Mouse (Mus musculus): ENCODE results near the gene Ttc12. TPM values are rescaled to one million over a fixed set of nuclear protein-coding genes. Genes with fewer than 3 reads are reported as not detected.

Ttc12 gene
- polyA plus RNA-seq (2015; fragmentation: Nextera tagmentation; extraction: Ambion mirVana) = 2.2 and 2.5 TPM in 2 replicates

DNA sequence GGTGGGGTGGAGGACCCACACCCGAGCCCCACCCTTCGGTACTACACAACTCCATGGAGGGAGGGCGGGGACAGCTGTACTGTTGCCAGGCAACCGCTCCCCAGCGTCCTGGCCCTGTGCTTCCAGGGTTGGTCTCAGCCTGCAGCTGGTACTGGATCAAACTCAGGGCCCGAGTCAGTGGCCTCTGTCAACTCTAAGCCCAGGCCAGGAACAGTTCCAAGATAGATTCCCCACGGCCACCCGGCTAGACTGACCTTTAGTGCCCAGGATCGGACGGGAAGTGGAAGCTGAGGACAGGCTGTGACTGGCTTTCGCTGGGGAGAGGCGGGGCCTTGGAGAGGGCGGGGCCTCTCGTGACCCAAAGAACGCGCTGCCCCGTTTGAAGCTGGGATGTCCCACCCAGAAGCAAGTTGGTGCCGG lies at the start of gene Ttc12:
Ttc12 (minus strand) TSS at position 334 of the 420 bp plus-strand sequence.
- H3K27me3 ChIP-seq = peaks cover 26% of the 10 kb centered on the region
- 0% methylated on average over 18 of the region's 18 CpGs for WGBS
- H3K9ac ChIP-seq = peak within 1 kb of the TSS; percentile 68
- H3K4me2 ChIP-seq = peak within 1 kb of the TSS; percentile 72
- no peaks in the 10 kb centered on the region for H3K36me3 ChIP-seq
- ATAC-seq (ENCODE audit: low FRiP score) = peak; percentile 85
- H3K4me1 ChIP-seq (replicated peaks) = peaks cover 20% of the 10 kb centered on the region
- H3K9me3 ChIP-seq = no peaks in the 10 kb centered on the region
- peak within 1 kb of the TSS; percentile 49 for H3K4me3 ChIP-seq
- no peak within 1 kb of the TSS for H3K27ac ChIP-seq

- Histone ChIP-seq H3K9ac (no peak overlapping the region), H3K4me2 (no peak overlapping the region), H3K36me3 (peaks cover 51% of the 10 kb centered on the region), H3K27me3 (no peaks in the 10 kb centered on the region), H3K27ac (peak overlapping the region; percentile 81), H3K4me3 (no peak overlapping the region), H3K9me3 (no peaks in the 10 kb centered on the region), H3K4me1 (replicated peaks) (peaks cover 60% of the 10 kb centered on the region)
- no peak for ATAC-seq (ENCODE audit: low FRiP score)
- WGBS = 44% methylated on average over 4 of the region's 4 CpGs
Observed at GRCm38 (mm10) chr9:49534958-49535357, 48.9 kb upstream of the Ttc12 start.

GRCm38 (mm10) chr9:49533912-49534491 lies 48.0 kb upstream of the Ttc12 start:
- Histone ChIP-seq H3K4me1 (replicated peaks) (peaks cover 62% of the 10 kb centered on the region), H3K27ac (peak overlapping the region; percentile 81), H3K27me3 (no peaks in the 10 kb centered on the region), H3K9me3 (no peaks in the 10 kb centered on the region), H3K4me3 (no peak overlapping the region), H3K36me3 (peaks cover 42% of the 10 kb centered on the region), H3K9ac (no peak overlapping the region), H3K4me2 (no peak overlapping the region)
- ATAC-seq (ENCODE audit: low FRiP score) = peak; percentile 71
- 10% methylated on average over 8 of the region's 8 CpGs for whole genome bisulfite sequencing

- peaks cover 62% of the 10 kb centered on the region for H3K4me1 ChIP-seq (replicated peaks)
- no peak overlapping the region for H3K4me2 ChIP-seq
- H3K27me3 ChIP-seq = no peaks in the 10 kb centered on the region
- H3K4me3 ChIP-seq = no peak overlapping the region
- no peak overlapping the region for H3K9ac ChIP-seq
- H3K27ac ChIP-seq = 0 out of 2 replicates have a peak overlapping the region, but pooled peaks have one; percentile 8
- no peak for ATAC-seq (ENCODE audit: low FRiP score)
- H3K9me3 ChIP-seq = no peaks in the 10 kb centered on the region
- 69% methylated on average over 7 of the region's 7 CpGs for WGBS
- H3K36me3 ChIP-seq = peaks cover 40% of the 10 kb centered on the region
Observed at GRCm38 (mm10) chr9:49533455-49533854, 47.4 kb upstream of the Ttc12 start.

- Histone ChIP-seq H3K27ac (no peak overlapping the region), H3K4me3 (no peak overlapping the region), H3K4me2 (no peak overlapping the region), H3K9me3 (no peaks in the 10 kb centered on the region), H3K9ac (no peak overlapping the region), H3K4me1 (replicated peaks) (peaks cover 67% of the 10 kb centered on the region), H3K27me3 (no peaks in the 10 kb centered on the region), H3K36me3 (peaks cover 26% of the 10 kb centered on the region)
- 87% methylated on average over 6 of the region's 6 CpGs for WGBS
- ATAC-seq (ENCODE audit: low FRiP score) = no peak
Observed at GRCm38 (mm10) chr9:49531833-49532232, 45.8 kb upstream of the Ttc12 start.

DNA sequence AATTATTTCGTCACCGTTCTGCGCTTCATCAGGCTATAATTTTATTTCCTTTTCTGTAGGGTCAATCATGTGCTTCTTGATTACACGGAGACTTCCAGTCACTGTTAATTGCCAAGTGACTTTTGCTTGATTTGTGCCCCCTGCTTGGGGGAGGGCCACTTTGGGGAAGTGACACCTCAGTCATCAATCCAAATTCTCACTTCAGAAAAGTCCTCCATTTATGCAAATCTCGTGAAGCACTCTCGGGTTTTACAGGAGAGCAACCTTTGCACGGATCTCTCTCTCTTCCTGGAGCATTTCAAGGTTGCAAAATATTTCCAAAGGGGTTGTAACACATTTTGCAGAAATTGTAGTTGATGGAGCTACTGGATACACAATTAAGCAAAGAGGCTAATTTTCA lies 45.2 kb upstream of the Ttc12 start:
- no peak overlapping the region for H3K4me2 ChIP-seq

GRCm38 (mm10) chr9:49530739-49531138 lies 44.7 kb upstream of the Ttc12 start:
- no peak overlapping the region for H3K4me3 ChIP-seq
- no peaks in the 10 kb centered on the region for H3K27me3 ChIP-seq
- peaks cover 24% of the 10 kb centered on the region for H3K36me3 ChIP-seq
- no peak overlapping the region; the same call in 1 of the 2 replicates for H3K27ac ChIP-seq
- no peak for ATAC-seq (ENCODE audit: low FRiP score)
- no peaks in the 10 kb centered on the region for H3K9me3 ChIP-seq
- H3K9ac ChIP-seq = no peak overlapping the region
- peaks cover 60% of the 10 kb centered on the region for H3K4me1 ChIP-seq (replicated peaks)
- no peak overlapping the region for H3K4me2 ChIP-seq
- 44% methylated on average over 4 of the region's 4 CpGs for WGBS

More for the DNA sequence above, 45.2 kb upstream of the Ttc12 start:
- H3K27me3 ChIP-seq = no peaks in the 10 kb centered on the region
- no peak overlapping the region for H3K4me3 ChIP-seq
- H3K9ac ChIP-seq = no peak overlapping the region
- peaks cover 65% of the 10 kb centered on the region for H3K4me1 ChIP-seq (replicated peaks)
- no peaks in the 10 kb centered on the region for H3K9me3 ChIP-seq
- H3K27ac ChIP-seq = no peak overlapping the region; the same call in 1 of the 2 replicates
- WGBS = 50% methylated on average over 7 of the region's 7 CpGs
- ATAC-seq (ENCODE audit: low FRiP score) = no peak
- H3K36me3 ChIP-seq = peaks cover 24% of the 10 kb centered on the region

GRCm38 (mm10) chr9:49529366-49529959 lies 43.4 kb upstream of the Ttc12 start:
- Histone ChIP-seq H3K9ac (no peak overlapping the region), H3K4me3 (no peak overlapping the region), H3K4me2 (no peak overlapping the region), H3K4me1 (replicated peaks) (peaks cover 57% of the 10 kb centered on the region), H3K27me3 (no peaks in the 10 kb centered on the region), H3K36me3 (peaks cover 27% of the 10 kb centered on the region), H3K27ac (0 out of 2 replicates have a peak overlapping the region, but pooled peaks have one; percentile 18), H3K9me3 (no peaks in the 10 kb centered on the region)
- 65% methylated on average over 8 of the region's 8 CpGs for WGBS
- ATAC-seq (ENCODE audit: low FRiP score) = no peak

- Histone ChIP-seq H3K36me3 (peaks cover 30% of the 10 kb centered on the region), H3K27ac (0 out of 2 replicates have a peak overlapping the region, but pooled peaks have one; percentile 18), H3K9ac (no peak overlapping the region), H3K4me2 (no peak overlapping the region), H3K9me3 (no peaks in the 10 kb centered on the region), H3K4me1 (replicated peaks) (peaks cover 53% of the 10 kb centered on the region), H3K4me3 (no peak overlapping the region), H3K27me3 (no peaks in the 10 kb centered on the region)
- no peak; the same call in 1 of the 2 replicates for ATAC-seq (ENCODE audit: low FRiP score)
- 47% methylated on average over 10 of the region's 10 CpGs for WGBS
Observed at GRCm38 (mm10) chr9:49528943-49529342, 42.9 kb upstream of the Ttc12 start.

DNA sequence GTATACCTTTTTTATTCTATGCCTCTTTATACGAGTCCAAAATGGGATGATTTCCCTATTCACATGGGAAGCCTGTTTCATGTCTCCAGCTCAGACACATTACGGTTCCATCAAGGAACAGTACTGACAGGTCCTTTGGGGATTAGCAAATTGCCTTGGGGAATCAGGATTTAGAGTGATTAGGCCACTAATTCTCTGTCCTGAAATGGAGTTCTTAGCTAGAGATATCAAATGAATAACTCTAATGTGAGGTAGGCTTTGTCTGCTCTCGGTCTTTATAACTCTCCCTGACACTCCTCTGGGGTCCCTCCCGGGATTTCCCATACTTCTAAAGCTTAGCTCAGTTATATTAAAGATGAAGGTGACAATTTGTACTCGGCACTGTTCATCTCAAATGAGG lies 42.0 kb upstream of the Ttc12 start:
- whole genome bisulfite sequencing = 55% methylated on average over 5 of the region's 5 CpGs
- Histone ChIP-seq H3K4me3 (no peak overlapping the region), H3K27me3 (no peaks in the 10 kb centered on the region), H3K9ac (no peak overlapping the region), H3K27ac (peak overlapping the region; percentile 76; the same call in 1 of the 2 replicates), H3K9me3 (no peaks in the 10 kb centered on the region), H3K36me3 (peaks cover 36% of the 10 kb centered on the region), H3K4me1 (replicated peaks) (peaks cover 47% of the 10 kb centered on the region), H3K4me2 (no peak overlapping the region)
- ATAC-seq (ENCODE audit: low FRiP score) = no peak

DNA sequence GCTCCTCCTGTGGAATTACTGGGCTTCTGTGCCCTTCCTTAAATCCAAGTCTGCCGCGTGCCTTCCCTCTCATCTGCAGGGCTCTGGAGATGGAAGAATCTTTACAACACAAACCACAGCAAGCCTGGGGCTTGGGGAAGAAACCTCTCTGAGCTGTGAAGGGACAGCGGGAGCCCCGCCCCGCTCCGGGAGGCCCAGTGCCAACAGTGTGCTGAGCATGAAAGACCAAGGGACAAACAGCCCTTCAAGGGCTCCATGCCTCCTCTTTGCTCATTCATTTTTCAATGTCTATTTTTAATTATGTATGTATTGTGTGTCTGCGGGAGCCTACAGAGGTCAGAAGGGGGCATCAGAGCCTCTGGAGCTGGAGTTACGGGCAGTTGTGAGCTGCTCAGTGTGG lies 41.3 kb upstream of the Ttc12 start:
- Histone ChIP-seq H3K4me2 (no peak overlapping the region), H3K36me3 (peaks cover 36% of the 10 kb centered on the region), H3K9me3 (no peaks in the 10 kb centered on the region), H3K9ac (no peak overlapping the region; the same call in 1 of the 2 replicates), H3K27me3 (no peaks in the 10 kb centered on the region), H3K27ac (peak overlapping the region; percentile 76), H3K4me1 (replicated peaks) (peaks cover 47% of the 10 kb centered on the region), H3K4me3 (no peak overlapping the region)
- 0 out of 2 replicates have a peak, but pooled peaks have one; percentile 32 for ATAC-seq (ENCODE audit: low FRiP score)
- 41% methylated on average over 8 of the region's 8 CpGs for WGBS

DNA sequence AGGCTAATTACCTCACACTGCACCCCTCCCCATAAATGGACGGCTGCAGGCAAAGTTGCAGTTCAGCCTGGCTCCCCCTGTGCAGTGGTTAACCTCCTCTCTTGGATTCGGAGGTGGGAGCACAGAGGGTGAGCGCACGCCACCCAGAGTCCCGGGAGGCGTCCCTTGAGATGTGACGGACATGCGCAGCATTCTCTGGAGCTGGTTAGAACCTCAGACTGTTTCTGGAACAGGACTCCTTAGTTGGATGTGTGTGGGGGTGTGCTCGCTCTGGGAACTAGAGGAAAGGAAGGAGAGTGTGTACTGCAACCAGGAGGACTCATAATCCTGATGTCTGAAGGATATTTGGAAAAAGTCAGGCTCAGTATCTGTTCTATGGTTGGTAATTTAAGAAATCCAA lies 38.7 kb upstream of the Ttc12 start:
- H3K4me3 ChIP-seq = no peak overlapping the region
- peaks cover 48% of the 10 kb centered on the region for H3K36me3 ChIP-seq
- ATAC-seq (ENCODE audit: low FRiP score) = no peak
- no peaks in the 10 kb centered on the region for H3K9me3 ChIP-seq
- no peaks in the 10 kb centered on the region for H3K27me3 ChIP-seq
- no peak overlapping the region for H3K9ac ChIP-seq
- H3K27ac ChIP-seq = peak overlapping the region; percentile 37; the same call in 1 of the 2 replicates
- 70% methylated on average over 9 of the region's 9 CpGs for WGBS
- no peak overlapping the region for H3K4me2 ChIP-seq
- H3K4me1 ChIP-seq (replicated peaks) = peaks cover 36% of the 10 kb centered on the region

Measured in hindbrain, embryonic 13.5 days (tissue).